Mouse (Mus musculus) cerebellum, postnatal 4 days (tissue): ENCODE data around the gene Slc25a17.

Source experiments
- DNase-seq, 2 experiments: peaks; one replicate each; pipeline ENCODE4 v3.0.0; 2022; ENCODE audit warnings: low spot score in 2 of 2, mixed read lengths in 1 of 2

Slc25a17 gene

GRCm38 (mm10) chr15:81301193-81302070 lies 59.2 kb downstream of the Slc25a17 start:
- no peak for DNase-seq

GRCm38 (mm10) chr15:81300520-81301069 lies 60.0 kb downstream of the Slc25a17 start:
- no peak for DNase-seq

GRCm38 (mm10) chr15:81299549-81299948 lies 61.1 kb downstream of the Slc25a17 start:
- DNase-seq, result no peak

- DNase-seq, result no peak
Observed at GRCm38 (mm10) chr15:81298213-81298612, 62.4 kb downstream of the Slc25a17 start.

GRCm38 (mm10) chr15:81297543-81297942 lies 63.1 kb downstream of the Slc25a17 start:
- DNase-seq, result no peak

GRCm38 (mm10) chr15:81294897-81295296 lies 65.7 kb downstream of the Slc25a17 start:
- no peak for DNase-seq

- DNase-seq, result no peak
Observed at GRCm38 (mm10) chr15:81294386-81294785, 66.2 kb downstream of the Slc25a17 start.

- no peak for DNase-seq
Observed at GRCm38 (mm10) chr15:81290747-81291146, 69.9 kb downstream of the Slc25a17 start.

GRCm38 (mm10) chr15:81290230-81290629 lies 70.4 kb downstream of the Slc25a17 start:
- no peak for DNase-seq

GRCm38 (mm10) chr15:81284121-81284734 lies 76.4 kb downstream of the Slc25a17 start:
- no peak for DNase-seq

- no peak for DNase-seq
Observed at GRCm38 (mm10) chr15:81278699-81279098, 81.9 kb downstream of the Slc25a17 start.

- no peak for DNase-seq
Observed at GRCm38 (mm10) chr15:81277928-81278327, 82.7 kb downstream of the Slc25a17 start.

- no peak for DNase-seq
Observed at GRCm38 (mm10) chr15:81273361-81273760, 87.3 kb downstream of the Slc25a17 start.

- DNase-seq, result peak in 1 of 2 experiments; percentile 31
Observed at GRCm38 (mm10) chr15:81272305-81273053, 88.1 kb downstream of the Slc25a17 start.
